Mouse (Mus musculus) hindbrain, embryonic 16.5 days (tissue): ENCODE measurements around the gene 1520401A03Rik. TPM values are rescaled to one million over a fixed set of nuclear protein-coding genes. Genes with fewer than 3 reads are reported as not detected.

ENCODE experiments used
- ATAC-seq: fragments of 200-750 bp; cut with Nextera tagmentation; 2 replicates; pipeline ENCODE4 v1.8.0; 2017; ENCODE audit warnings: moderate TSS enrichment, moderate library complexity
- H3K27ac ChIP-seq: fragments of 300-500 bp; sonication (generic); 2 replicates; pipeline ENCODE4 v1.5.1; 2014; ENCODE audit warnings: low read depth, mild to moderate bottlenecking, control low read depth, low read length, moderate library complexity
- H3K27me3 ChIP-seq: fragments of 300-500 bp; sonication (generic); replicated peaks from 2 replicates; pipeline ENCODE4 v1.6.1; 2014; ENCODE audit warnings: low read length; ENCODE audit not compliant: control insufficient read depth, insufficient read depth
- H3K36me3 ChIP-seq: fragments of 300-500 bp; sonication (generic); 2 replicates; pipeline ENCODE4 v1.6.1; 2014; ENCODE audit warnings: mild to moderate bottlenecking, low read length, moderate library complexity, mixed read lengths; ENCODE audit not compliant: control insufficient read depth, insufficient read depth
- H3K4me1 ChIP-seq: fragments of 300-500 bp; sonication (generic); 2 replicates; pipeline ENCODE4 v1.6.1; 2014; ENCODE audit warnings: low read depth, low read length; ENCODE audit not compliant: control insufficient read depth, insufficient read depth
- H3K4me2 ChIP-seq: fragments of 300-500 bp; sonication (generic); 2 replicates; pipeline ENCODE4 v1.6.1; 2014; ENCODE audit warnings: mild to moderate bottlenecking, low read length, control low read depth, moderate library complexity
- H3K4me3 ChIP-seq: fragments of 300-500 bp; sonication (generic); 2 replicates; pipeline ENCODE4 v1.5.1; 2014; ENCODE audit warnings: mild to moderate bottlenecking, low read length, control low read depth, moderate library complexity
- H3K9ac ChIP-seq: fragments of 300-500 bp; sonication (generic); 2 replicates; pipeline ENCODE4 v1.6.1; 2014; ENCODE audit warnings: low read depth, mild to moderate bottlenecking, control low read depth, low read length, moderate library complexity
- H3K9me3 ChIP-seq: fragments of 300-500 bp; sonication (generic); 2 replicates; pipeline ENCODE4 v1.6.1; 2014; ENCODE audit warnings: mild to moderate bottlenecking, low read length, moderate library complexity; ENCODE audit not compliant: control insufficient read depth
- WGBS: fragments of 180-500 bp; shearing (Covaris S2); extraction: QIAGEN DNeasy Blood & Tissue Kit; methylation state at CpG from one replicate; pipeline ENCODE4 v1.1.7; 2014; 5-methylcytosine and 5-hydroxymethylcytosine counted together
- polyA plus RNA-seq: library from polyadenylated mRNA; unstranded; fragments of >200 nt; fragmentation: Nextera tagmentation; extraction: Ambion mirVana; gene quantifications from 2 replicates; pipeline ENCODE4 v1.2.1, GENCODE M21; 2015

The 1520401A03Rik gene
- polyA plus RNA-seq, 1 experiment from 2014 or later = 0.13 TPM

- WGBS = under 1% methylated on average over 41 of the region's 45 CpGs
- peaks cover 18% of the 10 kb centered on the region for H3K4me1 ChIP-seq
- H3K27ac ChIP-seq = no peak within 1 kb of the TSS
- H3K4me2 ChIP-seq = peak within 1 kb of the TSS; percentile 90
- no peaks in the 10 kb centered on the region for H3K9me3 ChIP-seq
- H3K27me3 ChIP-seq = peaks cover 50% of the 10 kb centered on the region
- H3K9ac ChIP-seq = peak within 1 kb of the TSS; percentile 72
- H3K36me3 ChIP-seq = no peaks in the 10 kb centered on the region
- peak within 1 kb of the TSS; percentile 47 for H3K4me3 ChIP-seq
- ATAC-seq = no peak
Measured at GRCm38 (mm10) chr17:23745301-23746251, 23.0 kb upstream of the 1520401A03Rik start, which contains the start of gene Kremen2. TSS of gene Kremen2 (minus strand) at chr17:23745833.

- H3K9me3 ChIP-seq = no peaks in the 10 kb centered on the region
- H3K27me3 ChIP-seq = peaks cover 50% of the 10 kb centered on the region
- H3K36me3 ChIP-seq = no peaks in the 10 kb centered on the region
- peak overlapping the region; percentile 90 for H3K4me2 ChIP-seq
- no peak for ATAC-seq
- no peak overlapping the region for H3K9ac ChIP-seq
- H3K27ac ChIP-seq = no peak overlapping the region
- WGBS = 2% methylated on average over 14 of the region's 14 CpGs
- peaks cover 19% of the 10 kb centered on the region for H3K4me1 ChIP-seq
- H3K4me3 ChIP-seq = peak overlapping the region; percentile 47
Measured at GRCm38 (mm10) chr17:23744651-23745050, 22.1 kb upstream of the 1520401A03Rik start.

- peaks cover 50% of the 10 kb centered on the region for H3K27me3 ChIP-seq
- H3K4me3 ChIP-seq = no peak overlapping the region
- H3K27ac ChIP-seq = no peak overlapping the region
- no peak for ATAC-seq
- no peak overlapping the region for H3K4me2 ChIP-seq
- 24% methylated on average over 8 of the region's 8 CpGs for WGBS
- H3K9ac ChIP-seq = no peak overlapping the region
- H3K4me1 ChIP-seq = peaks cover 21% of the 10 kb centered on the region
- H3K36me3 ChIP-seq = no peaks in the 10 kb centered on the region
- H3K9me3 ChIP-seq = no peaks in the 10 kb centered on the region
Measured at GRCm38 (mm10) chr17:23744076-23744475, 21.5 kb upstream of the 1520401A03Rik start.

GRCm38 (mm10) chr17:23742941-23743340 lies 20.4 kb upstream of the 1520401A03Rik start:
- Histone ChIP-seq H3K4me3 (no peak overlapping the region), H3K27me3 (peaks cover 50% of the 10 kb centered on the region), H3K4me1 (peaks cover 33% of the 10 kb centered on the region), H3K36me3 (no peaks in the 10 kb centered on the region), H3K27ac (no peak overlapping the region), H3K9me3 (no peaks in the 10 kb centered on the region), H3K9ac (no peak overlapping the region), H3K4me2 (peak overlapping the region; percentile 50; the same call in 1 of the 2 replicates)
- WGBS = 66% methylated on average over 12 of the region's 12 CpGs
- ATAC-seq = no peak

GRCm38 (mm10) chr17:23742210-23742793 lies 19.7 kb upstream of the 1520401A03Rik start:
- H3K9ac ChIP-seq = peak overlapping the region; percentile 11; the same call in 1 of the 2 replicates
- H3K9me3 ChIP-seq = no peaks in the 10 kb centered on the region
- H3K27me3 ChIP-seq = peaks cover 48% of the 10 kb centered on the region
- WGBS = 8% methylated on average over 44 of the region's 44 CpGs
- H3K27ac ChIP-seq = no peak overlapping the region
- peaks cover 3% of the 10 kb centered on the region for H3K36me3 ChIP-seq
- ATAC-seq = no peak
- H3K4me1 ChIP-seq = peaks cover 37% of the 10 kb centered on the region
- H3K4me3 ChIP-seq = peak overlapping the region; percentile 33
- peak overlapping the region; percentile 50 for H3K4me2 ChIP-seq

GRCm38 (mm10) chr17:23741359-23742209 lies 19.0 kb upstream of the 1520401A03Rik start:
- Histone ChIP-seq H3K27me3 (peaks cover 43% of the 10 kb centered on the region), H3K4me1 (peaks cover 37% of the 10 kb centered on the region), H3K36me3 (peaks cover 7% of the 10 kb centered on the region), H3K4me2 (peak overlapping the region; percentile 50), H3K9me3 (no peaks in the 10 kb centered on the region), H3K4me3 (peak overlapping the region; percentile 33), H3K9ac (no peak overlapping the region; the same call in 1 of the 2 replicates), H3K27ac (no peak overlapping the region)
- no peak for ATAC-seq
- 44% methylated on average over 38 of the region's 38 CpGs for WGBS

- 10% methylated on average over 13 of the region's 13 CpGs for WGBS
Measured at GRCm38 (mm10) chr17:23740598-23741021, 18.0 kb upstream of the 1520401A03Rik start, which contains the start of gene Paqr4. TSS of gene Paqr4 (minus strand) at chr17:23740867.

GRCm38 (mm10) chr17:23740136-23740584 lies 17.6 kb upstream of the 1520401A03Rik start:
- Histone ChIP-seq H3K27ac (peak overlapping the region; percentile 84), H3K4me3 (peak overlapping the region; percentile 64), H3K4me1 (peaks cover 29% of the 10 kb centered on the region), H3K4me2 (peak overlapping the region; percentile 85), H3K27me3 (peaks cover 42% of the 10 kb centered on the region), H3K36me3 (peaks cover 12% of the 10 kb centered on the region), H3K9me3 (no peaks in the 10 kb centered on the region), H3K9ac (peak overlapping the region; percentile 74)
- WGBS = 0% methylated on average over 39 of the region's 46 CpGs
- peak; percentile 85 for ATAC-seq

More at GRCm38 (mm10) chr17:23740598-23741021, 18.0 kb upstream of the 1520401A03Rik start, which contains the start of gene Paqr4:
- H3K4me3 ChIP-seq = peak within 1 kb of the TSS; percentile 64
- peaks cover 43% of the 10 kb centered on the region for H3K27me3 ChIP-seq
- peaks cover 34% of the 10 kb centered on the region for H3K4me1 ChIP-seq
- peak within 1 kb of the TSS; percentile 84 for H3K27ac ChIP-seq
- H3K9ac ChIP-seq = peak within 1 kb of the TSS; percentile 74
- H3K9me3 ChIP-seq = no peaks in the 10 kb centered on the region
- peak; percentile 41 for ATAC-seq
- H3K36me3 ChIP-seq = peaks cover 12% of the 10 kb centered on the region
- peak within 1 kb of the TSS; percentile 85 for H3K4me2 ChIP-seq
